8 mouse cellular contexts compared by ENCODE assay signal in the genomic region with DNA sequence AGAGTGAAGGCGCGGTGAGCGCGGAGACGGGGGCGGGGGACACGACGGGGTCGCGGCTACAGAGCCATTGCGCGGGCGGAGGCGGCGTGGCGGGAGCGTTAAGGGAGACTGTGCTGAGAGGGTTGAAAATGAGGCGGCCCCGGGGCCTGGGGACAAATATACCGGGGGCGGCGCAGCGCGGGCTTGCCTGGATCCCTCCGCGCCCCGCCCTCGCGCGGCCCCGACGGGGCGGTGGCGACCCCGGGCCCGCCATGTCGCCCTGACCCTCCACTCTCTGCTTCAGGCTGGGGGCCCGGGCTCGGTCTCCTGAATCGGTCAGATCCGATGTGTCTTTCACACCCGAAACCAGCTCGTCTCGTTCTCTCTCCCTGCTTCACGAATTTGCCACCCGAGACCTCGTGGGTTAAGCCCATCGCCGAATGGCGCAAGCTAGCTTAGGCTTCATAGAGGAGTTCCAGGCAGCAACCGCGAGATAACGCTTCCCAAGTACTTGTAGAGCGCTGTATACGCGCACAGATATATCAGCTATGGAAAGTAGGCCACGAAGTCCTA. TPM values are rescaled to one million over a fixed set of nuclear protein-coding genes. Genes with fewer than 3 reads are reported as not detected.
A peak's percentile ranks its signal among the peaks of the same experiment; 100 is the strongest.
DNase-seq lines count a peak whose midpoint lies in the region; ATAC-seq and TF ChIP-seq lines count a peak whose summit lies in the region.

A gene (minus strand): TSS at position 189 of the 552 bp plus-strand sequence.

- H3K27ac ChIP-seq in kidney, adult 2 months (ENCODE audit: insufficient read depth, low read depth, low read length), result peak within 1 kb of the TSS; percentile 76
- peak within 1 kb of the TSS; percentile 98 for H3K27ac ChIP-seq in heart, postnatal 0 days (ENCODE audit: low read depth)
- peak within 1 kb of the TSS; percentile 93 for H3K27ac ChIP-seq in midbrain, embryonic 11.5 days (ENCODE audit: low read depth, low read length)

- peak within 1 kb of the TSS; percentile 89 for H3K9ac ChIP-seq in heart, postnatal 0 days (replicated peaks; ENCODE audit: low read depth, low read length)
- H3K9ac ChIP-seq in midbrain, embryonic 11.5 days (ENCODE audit: low read length), result peak within 1 kb of the TSS; percentile 95

- H3K4me1 ChIP-seq in kidney, adult 2 months (ENCODE audit: control insufficient read depth, insufficient read depth, low read length), result peaks cover 20% of the 10 kb centered on the region
- peaks cover 73% of the 10 kb centered on the region for H3K4me1 ChIP-seq in erythroblast, embryonic 14.5 days (ENCODE audit: control insufficient read depth)
- H3K4me1 ChIP-seq in heart, postnatal 0 days (ENCODE audit: control insufficient read depth, insufficient read depth), result peaks cover 41% of the 10 kb centered on the region
- peaks cover 32% of the 10 kb centered on the region for H3K4me1 ChIP-seq in midbrain, embryonic 11.5 days (ENCODE audit: control insufficient read depth, insufficient read depth, low read length)

- H3K27me3 ChIP-seq in kidney, adult 2 months (replicated peaks; ENCODE audit: control insufficient read depth, insufficient read depth, low read length), result no peaks in the 10 kb centered on the region
- no peaks in the 10 kb centered on the region for H3K27me3 ChIP-seq in erythroblast, embryonic 14.5 days (ENCODE audit: control insufficient read depth)
- H3K27me3 ChIP-seq in heart, postnatal 0 days (ENCODE audit: control insufficient read depth, insufficient read depth, low read length), result no peaks in the 10 kb centered on the region
- H3K27me3 ChIP-seq in midbrain, embryonic 11.5 days (ENCODE audit: control insufficient read depth, insufficient read depth, low read length), result no peaks in the 10 kb centered on the region

- H3K4me2 ChIP-seq in heart, postnatal 0 days (ENCODE audit: low read depth, low read length), result peak within 1 kb of the TSS; percentile 85
- peak within 1 kb of the TSS; percentile 97 for H3K4me2 ChIP-seq in midbrain, embryonic 11.5 days

- H3K36me3 ChIP-seq in kidney, adult 2 months (ENCODE audit: control insufficient read depth, insufficient read depth, low read length), result no peaks in the 10 kb centered on the region
- peaks cover 69% of the 10 kb centered on the region for H3K36me3 ChIP-seq in erythroblast, embryonic 14.5 days (ENCODE audit: control insufficient read depth)
- H3K36me3 ChIP-seq in heart, postnatal 0 days (replicated peaks; ENCODE audit: control insufficient read depth, insufficient read depth, low read length), result peaks cover 8% of the 10 kb centered on the region; the same call in 1 of the 2 replicates
- H3K36me3 ChIP-seq in midbrain, embryonic 11.5 days (ENCODE audit: control insufficient read depth, insufficient read depth, low read length), result no peaks in the 10 kb centered on the region

- no peaks in the 10 kb centered on the region for H3K9me3 ChIP-seq in erythroblast, embryonic 14.5 days (ENCODE audit: control insufficient read depth, low read length)
- no peaks in the 10 kb centered on the region for H3K9me3 ChIP-seq in heart, postnatal 0 days (replicated peaks; ENCODE audit: control insufficient read depth, low read length)
- H3K9me3 ChIP-seq in midbrain, embryonic 11.5 days (ENCODE audit: control insufficient read depth, low read length), result no peaks in the 10 kb centered on the region

- peak; percentile 19 for ATAC-seq in heart, postnatal 0 days (ENCODE audit: insufficient read depth, low read depth)
- no peak; the same call in 1 of the 2 replicates for ATAC-seq in midbrain, embryonic 11.5 days (ENCODE audit: low FRiP score)

- peak within 1 kb of the TSS; percentile 82 for H3K4me3 ChIP-seq in kidney, adult 2 months (ENCODE audit: insufficient read depth, low read depth, low read length)
- H3K4me3 ChIP-seq in erythroblast, embryonic 14.5 days (replicated peaks), result peak within 1 kb of the TSS; percentile 95
- peak within 1 kb of the TSS; percentile 78 for H3K4me3 ChIP-seq in heart, postnatal 0 days (ENCODE audit: low read depth, low read length)
- peak within 1 kb of the TSS; percentile 86 for H3K4me3 ChIP-seq in midbrain, embryonic 11.5 days (ENCODE audit: low read depth, low read length)

- intact Hi-C loops in left cerebral cortex, postnatal 36 days (cut with DNase I), result loop anchor here (1.0 kb wide), 1 partner anchor 68 kb away; a partner anchor contains a TSS

- DNase-seq in kidney, adult 2 months, result peak; percentile 51
- no peak for DNase-seq in kidney, postnatal 25 days
- peak; percentile 56 for DNase-seq in adipocyte (ENCODE audit: low spot score)
- peak; percentile 47 for DNase-seq in heart, postnatal 0 days (ENCODE audit: low spot score)
- peak in 1 of 2 experiments; percentile 57 for DNase-seq in left cerebral cortex, postnatal 36 days (ENCODE audit: low spot score in 2 of 2)
- DNase-seq in midbrain, embryonic 11.5 days (ENCODE audit: low spot score, missing footprints), result peak; percentile 95
- DNase-seq in B cell, adult 2 months, result no peak

- no peak; the same call in 1 of the 2 replicates for TF ChIP-seq EP300 in heart, postnatal 0 days (IDR thresholded peaks at IDR 0.05; ENCODE audit: low read depth)

- no peak for TF ChIP-seq CTCF in kidney, adult 2 months (conservative IDR thresholded peaks at IDR 0.05; ENCODE audit: insufficient read depth, insufficient read length, low read depth, low read length)
- no peak for TF ChIP-seq CTCF in heart, postnatal 0 days (IDR thresholded peaks at IDR 0.05; ENCODE audit: low read depth)

- TF ChIP-seq POLR2A in kidney, adult 2 months (IDR thresholded peaks at IDR 0.05; ENCODE audit: low read depth, low read length), result no peak

- WGBS in kidney, adult 2 months, result under 1% methylated on average over 52 of the region's 57 CpGs
- under 1% methylated on average over 41 of the region's 57 CpGs for WGBS in heart, postnatal 0 days
- WGBS in midbrain, embryonic 11.5 days, result under 1% methylated on average over 55 of the region's 57 CpGs

RNA-seq across cellular contexts. Expression of the gene that starts here (rescaled TPM):
- polyA plus RNA-seq in kidney, adult 2 months (2012; rRNA removed), result 42.1 and 57.2 TPM in 2 replicates
- 9.7 and 12.0 TPM in 2 replicates for polyA plus RNA-seq in erythroblast, embryonic 14.5 days (2012)
- total RNA-seq in heart, postnatal 0 days (2014; rRNA removed; ENCODE audit: low replicate concordance), result 5.6 and 16.0 TPM in 2 replicates
- 3.0 and 3.5 TPM in 2 replicates for polyA plus RNA-seq in heart, postnatal 0 days (2015; fragmentation: Nextera tagmentation; extraction: Ambion mirVana)
- total RNA-seq in left cerebral cortex, postnatal 36 days (2021), result 10 to 100 TPM; 22.2 to 26.5 TPM
- polyA plus RNA-seq in midbrain, embryonic 11.5 days (2014; fragmentation: Nextera tagmentation; extraction: Ambion mirVana), result 2.8 and 3.3 TPM in 2 replicates

Comparison
In these comparisons a context has a peak if more than half of its experiments do, and no peak if none do; other contexts are left out.
1. DNase-seq: peak in kidney, adult 2 months (single experiment), adipocyte (single experiment), heart, postnatal 0 days (single experiment) and midbrain, embryonic 11.5 days (single experiment); none in kidney, postnatal 25 days (0 of 2) and B cell, adult 2 months (0 of 2).
2. Peak in every context shown above with its lines, with median percentiles within 50 percentile points of each other: H3K27ac ChIP-seq and H3K4me3 ChIP-seq.